Mouse (Mus musculus) lung, postnatal 0 days (tissue): ENCODE measurements around the gene Ccni.

ENCODE experiments used
- CTCF ChIP-seq: IDR thresholded peaks from 2 replicates; pipeline ENCODE4 v1.5.1; 2016; ENCODE audit warnings: antibody characterized with exemption, mild to moderate bottlenecking
- EP300 ChIP-seq: IDR thresholded peaks from 2 replicates; pipeline ENCODE4 v1.6.1; 2016; ENCODE audit warnings: antibody characterized with exemption, mild to moderate bottlenecking, control low read depth

- TF ChIP-seq CTCF (peak; percentile 83), EP300 (no peak)
Measured at GRCm38 (mm10) chr5:93163541-93163940, 42.8 kb downstream of the Ccni start.
